ENCODE assay signal across 20 mouse cellular contexts in genomic region chr15:97223431-97223830, GRCm38 (mm10). TPM values are rescaled to one million over a fixed set of nuclear protein-coding genes. Genes with fewer than 3 reads are reported as not detected.
A peak's percentile ranks its signal among the peaks of the same experiment; 100 is the strongest.
DNase-seq lines count a peak whose midpoint lies in the region; ATAC-seq and TF ChIP-seq lines count a peak whose summit lies in the region.
"Had no signal": no experiment of that assay in that cellular context is flagged by ENCODE, and none has a peak within 500 bp of the region (broad histone marks: within the 10 kb centered on the region; RNA-seq: fewer than 3 reads in every experiment).

No protein-coding gene starts in this region.

- WGBS in kidney, embryonic 14.5 days = 57% methylated on average over 10 of the region's 10 CpGs
- 60% methylated on average over 10 of the region's 10 CpGs for WGBS in lung, embryonic 14.5 days
- 57% methylated on average over 10 of the region's 10 CpGs for WGBS in stomach, embryonic 16.5 days
- WGBS in stomach, postnatal 0 days = 48% methylated on average over 10 of the region's 10 CpGs

- no peak for TF ChIP-seq CTCF in lung, embryonic 14.5 days (IDR thresholded peaks at IDR 0.05; ENCODE audit: low read depth)
- no peak for TF ChIP-seq CTCF in stomach, postnatal 0 days (IDR thresholded peaks at IDR 0.05; ENCODE audit: low read depth)

- no peak overlapping the region; the same call in 1 of the 2 replicates for H3K4me2 ChIP-seq in kidney, embryonic 14.5 days (replicated peaks; ENCODE audit: low read depth, low read length)
- no peak overlapping the region for H3K4me2 ChIP-seq in lung, embryonic 14.5 days
- no peak overlapping the region for H3K4me2 ChIP-seq in stomach, embryonic 16.5 days (ENCODE audit: low read depth, low read length)
- H3K4me2 ChIP-seq in stomach, postnatal 0 days (replicated peaks; ENCODE audit: low read depth) = no peak overlapping the region
- H3K4me2 ChIP-seq: forebrain, embryonic 12.5 days; hindbrain, embryonic 12.5 days had no signal

- H3K4me1 ChIP-seq in kidney, embryonic 14.5 days (ENCODE audit: control insufficient read depth, insufficient read depth, low read length) = 0 out of 2 replicates have a peak, but pooled peaks cover 3% of the 10 kb centered on the region
- no peaks in the 10 kb centered on the region for H3K4me1 ChIP-seq in lung, embryonic 14.5 days (ENCODE audit: insufficient read depth)
- H3K4me1 ChIP-seq in stomach, embryonic 16.5 days (ENCODE audit: control insufficient read depth, insufficient read depth, low read length) = no peaks in the 10 kb centered on the region
- no peaks in the 10 kb centered on the region for H3K4me1 ChIP-seq in stomach, postnatal 0 days (replicated peaks; ENCODE audit: control insufficient read depth, insufficient read depth)
- H3K4me1 ChIP-seq: forebrain, embryonic 12.5 days; heart, embryonic 10.5 days; hindbrain, embryonic 12.5 days had no signal

- peak overlapping the region; percentile 62 for H3K27ac ChIP-seq in kidney, embryonic 14.5 days (ENCODE audit: low read depth, low read length)
- H3K27ac ChIP-seq in lung, embryonic 14.5 days (ENCODE audit: low read depth) = no peak overlapping the region
- H3K27ac ChIP-seq in stomach, embryonic 16.5 days (ENCODE audit: low read length) = no peak overlapping the region
- H3K27ac ChIP-seq in stomach, postnatal 0 days (replicated peaks) = no peak overlapping the region
- H3K27ac ChIP-seq: forebrain, embryonic 12.5 days; heart, embryonic 10.5 days; hindbrain, embryonic 12.5 days had no signal

- H3K9ac ChIP-seq in kidney, embryonic 14.5 days (ENCODE audit: low read depth, low read length) = no peak overlapping the region
- H3K9ac ChIP-seq in lung, embryonic 14.5 days = no peak overlapping the region
- no peak overlapping the region for H3K9ac ChIP-seq in stomach, embryonic 16.5 days (ENCODE audit: low read length)
- no peak overlapping the region for H3K9ac ChIP-seq in stomach, postnatal 0 days (ENCODE audit: low read length)
- H3K9ac ChIP-seq: forebrain, embryonic 12.5 days; hindbrain, embryonic 12.5 days had no signal

- no peak for TF ChIP-seq EP300 in stomach, postnatal 0 days (optimal IDR thresholded peaks at IDR 0.05)

- DNase-seq in kidney, adult 11 months = no peak
- peak; percentile 39 for DNase-seq in lung, embryonic 14.5 days
- DNase-seq in lung, postnatal 14 days = no peak
- no peak for DNase-seq in stomach, postnatal 0 days (ENCODE audit: low spot score)
- DNase-seq in right cerebral cortex, postnatal 14 days = no peak
- DNase-seq: adrenal gland, adult 2 months; adrenal gland, postnatal 25 days; cerebellum, adult 18-20 months; cerebellum, adult 9-11 months; cerebellum, postnatal 36 days; gastrocnemius, postnatal 10 days; heart, adult 18-20 months; heart, postnatal 10 days; heart, postnatal 4 days had no signal

- H3K4me3 ChIP-seq in kidney, embryonic 14.5 days (ENCODE audit: low read length) = no peak overlapping the region
- no peak overlapping the region for H3K4me3 ChIP-seq in lung, embryonic 14.5 days (ENCODE audit: low read depth, low read length)
- H3K4me3 ChIP-seq in stomach, embryonic 16.5 days (replicated peaks; ENCODE audit: low read length) = no peak overlapping the region
- no peak overlapping the region for H3K4me3 ChIP-seq in stomach, postnatal 0 days (ENCODE audit: low read depth, low read length)
- H3K4me3 ChIP-seq: forebrain, embryonic 12.5 days; heart, embryonic 10.5 days; hindbrain, embryonic 12.5 days had no signal

- ATAC-seq in kidney, embryonic 14.5 days (ENCODE audit: low FRiP score, low TSS enrichment) = no peak
- no peak for ATAC-seq in lung, embryonic 14.5 days (ENCODE audit: insufficient read depth)
- ATAC-seq in stomach, embryonic 16.5 days (ENCODE audit: insufficient read depth, low FRiP score) = peak; percentile 44; the same call in 1 of the 2 replicates
- ATAC-seq in stomach, postnatal 0 days (ENCODE audit: low FRiP score, low TSS enrichment) = no peak
- ATAC-seq: forebrain, embryonic 16.5 days had no signal

- peaks cover 3% of the 10 kb centered on the region; the same call in 1 of the 2 replicates for H3K9me3 ChIP-seq in kidney, embryonic 14.5 days (ENCODE audit: control insufficient read depth, low read length)
- H3K9me3 ChIP-seq in lung, embryonic 14.5 days (ENCODE audit: low read depth, low read length) = no peaks in the 10 kb centered on the region
- no peaks in the 10 kb centered on the region for H3K9me3 ChIP-seq in stomach, embryonic 16.5 days (replicated peaks; ENCODE audit: control insufficient read depth, low read length)
- H3K9me3 ChIP-seq in stomach, postnatal 0 days (ENCODE audit: control insufficient read depth, low read length) = no peaks in the 10 kb centered on the region
- H3K9me3 ChIP-seq: hindbrain, embryonic 12.5 days had no signal

- H3K36me3 ChIP-seq in kidney, embryonic 14.5 days (ENCODE audit: control insufficient read depth, insufficient read depth, low read length) = no peaks in the 10 kb centered on the region
- no peaks in the 10 kb centered on the region for H3K36me3 ChIP-seq in lung, embryonic 14.5 days (ENCODE audit: insufficient read depth)
- no peaks in the 10 kb centered on the region for H3K36me3 ChIP-seq in stomach, embryonic 16.5 days (ENCODE audit: control insufficient read depth, insufficient read depth, low read length)
- H3K36me3 ChIP-seq in stomach, postnatal 0 days (ENCODE audit: control insufficient read depth, insufficient read depth, low read length) = no peaks in the 10 kb centered on the region
- H3K36me3 ChIP-seq: forebrain, embryonic 12.5 days; heart, embryonic 10.5 days; hindbrain, embryonic 12.5 days had no signal

- no peaks in the 10 kb centered on the region for H3K27me3 ChIP-seq in kidney, embryonic 14.5 days (ENCODE audit: control insufficient read depth, insufficient read depth, low read length)
- H3K27me3 ChIP-seq in lung, embryonic 14.5 days (ENCODE audit: insufficient read depth, low read length) = no peaks in the 10 kb centered on the region
- H3K27me3 ChIP-seq in stomach, embryonic 16.5 days (ENCODE audit: control insufficient read depth, insufficient read depth, low read length) = no peaks in the 10 kb centered on the region
- no peaks in the 10 kb centered on the region for H3K27me3 ChIP-seq in stomach, postnatal 0 days (ENCODE audit: control insufficient read depth, insufficient read depth, low read length)
- H3K27me3 ChIP-seq: forebrain, embryonic 12.5 days; hindbrain, embryonic 12.5 days had no signal

RNA-seq across cellular contexts. Expression of gene Pced1b, which starts 23.5 kb away (rescaled TPM):
- polyA plus RNA-seq in kidney, embryonic 14.5 days (2014; fragmentation: Nextera tagmentation; extraction: Ambion mirVana) = 5.4 and 8.7 TPM in 2 replicates
- 5.5 and 8.7 TPM in 2 replicates for polyA plus RNA-seq in lung, embryonic 14.5 days (2014; fragmentation: Nextera tagmentation; extraction: Ambion mirVana)
- polyA plus RNA-seq in stomach, embryonic 16.5 days (2015; fragmentation: Nextera tagmentation; extraction: Ambion mirVana) = 2.1 and 2.9 TPM in 2 replicates
- polyA plus RNA-seq in stomach, postnatal 0 days (2015; fragmentation: Nextera tagmentation; extraction: Ambion mirVana) = 1.6 and 1.8 TPM in 2 replicates

RNA-seq across cellular contexts. Expression of gene Amigo2, which starts 23.7 kb away (rescaled TPM):
- 11.9 and 16.9 TPM in 2 replicates for polyA plus RNA-seq in kidney, embryonic 14.5 days (2014; fragmentation: Nextera tagmentation; extraction: Ambion mirVana)
- 5.5 and 5.7 TPM in 2 replicates for polyA plus RNA-seq in lung, embryonic 14.5 days (2014; fragmentation: Nextera tagmentation; extraction: Ambion mirVana)
- 3.3 and 3.9 TPM in 2 replicates for polyA plus RNA-seq in stomach, embryonic 16.5 days (2015; fragmentation: Nextera tagmentation; extraction: Ambion mirVana)
- 2.6 and 2.9 TPM in 2 replicates for polyA plus RNA-seq in stomach, postnatal 0 days (2015; fragmentation: Nextera tagmentation; extraction: Ambion mirVana)
